Mouse (Mus musculus) liver, postnatal 0 days (tissue): ENCODE measurements at regions not wholly inside any gene's neighbourhood (a gene's known extent, or its start where the extent isn't known, plus 50 kb on each side); places are given as distances from the start of the nearest gene placed in this dataset.

ENCODE experiments used
- ATAC-seq: fragments of 200-750 bp; cut with Nextera tagmentation; 2 replicates; pipeline ENCODE4 v1.8.0; 2017; ENCODE audit warnings: mild to moderate bottlenecking, moderate library complexity
- DNase-seq: peaks from one replicate; pipeline ENCODE4 v3.0.0-alpha.2; 2016
- H3K27ac ChIP-seq: fragments of 300-500 bp; sonication (generic); 2 replicates; pipeline ENCODE4 v1.5.1; 2014; ENCODE audit warnings: antibody characterized with exemption, moderate library complexity, mild to moderate bottlenecking, low read depth
- H3K27me3 ChIP-seq: fragments of 300-500 bp; sonication (generic); 2 replicates; pipeline ENCODE4 v1.6.1; 2014; ENCODE audit warnings: low read length, control low read depth, mixed read lengths; ENCODE audit not compliant: insufficient read depth
- H3K36me3 ChIP-seq: fragments of 300-500 bp; sonication (generic); replicated peaks from 2 replicates; pipeline ENCODE4 v1.6.1; 2014; ENCODE audit warnings: mild to moderate bottlenecking, control low read depth, low read length, moderate library complexity, mixed read lengths; ENCODE audit not compliant: insufficient read depth
- H3K4me1 ChIP-seq: fragments of 300-500 bp; sonication (generic); 2 replicates; pipeline ENCODE4 v1.6.1; 2014; ENCODE audit warnings: antibody characterized with exemption, mild to moderate bottlenecking, control low read depth; ENCODE audit not compliant: insufficient read depth
- H3K4me2 ChIP-seq: fragments of 300-500 bp; sonication (generic); 2 replicates; pipeline ENCODE4 v1.6.1; 2014; ENCODE audit warnings: low read depth, mild to moderate bottlenecking, low read length, moderate library complexity, mixed read lengths
- H3K4me3 ChIP-seq: fragments of 300-500 bp; sonication (generic); 2 replicates; pipeline ENCODE4 v1.5.1; 2014; ENCODE audit warnings: low read depth, low read length
- H3K9ac ChIP-seq: fragments of 300-500 bp; sonication (generic); replicated peaks from 2 replicates; pipeline ENCODE4 v1.6.1; 2014; ENCODE audit warnings: mild to moderate bottlenecking, moderate library complexity
- H3K9me3 ChIP-seq: fragments of 300-500 bp; sonication (generic); 2 replicates; pipeline ENCODE4 v1.6.1; 2016; ENCODE audit warnings: mild to moderate bottlenecking, control low read depth, low read length, mixed read lengths
- CTCF ChIP-seq: sonication (generic); IDR thresholded peaks from 2 replicates; pipeline ENCODE4 v1.5.1; 2016; ENCODE audit warnings: antibody characterized with exemption, low read depth
- EP300 ChIP-seq: IDR thresholded peaks from 2 replicates; pipeline ENCODE4 v1.6.1; 2016; ENCODE audit warnings: antibody characterized with exemption, low read depth, mild to moderate bottlenecking
- WGBS: fragments of 180-500 bp; shearing (Covaris S2); extraction: QIAGEN DNeasy Blood & Tissue Kit; methylation state at CpG from one replicate; pipeline ENCODE4 v1.1.7; 2014; ENCODE audit not compliant: insufficient replicate concordance; 5-methylcytosine and 5-hydroxymethylcytosine counted together

GRCm38 (mm10) chr6:100109979-100110378 is 177.3 kb downstream of the Rybp start:
- ATAC-seq (peak; percentile 16; the same call in 1 of the 2 replicates), DNase-seq (peak; percentile 47)
- Histone ChIP-seq H3K36me3 (no peaks in the 10 kb centered on the region), H3K4me1 (peaks cover 19% of the 10 kb centered on the region), H3K27ac (no peak overlapping the region), H3K9ac (no peak overlapping the region), H3K9me3 (no peaks in the 10 kb centered on the region), H3K4me2 (no peak overlapping the region), H3K27me3 (no peaks in the 10 kb centered on the region), H3K4me3 (no peak overlapping the region)
- TF ChIP-seq CTCF (no peak), EP300 (no peak)
- WGBS = 28% methylated on average over 7 of the region's 7 CpGs

GRCm38 (mm10) chr6:100109351-100109750 is 177.9 kb downstream of the Rybp start:
- Histone ChIP-seq H3K4me1 (peaks cover 19% of the 10 kb centered on the region), H3K36me3 (no peaks in the 10 kb centered on the region), H3K27me3 (no peaks in the 10 kb centered on the region), H3K4me3 (no peak overlapping the region), H3K27ac (no peak overlapping the region), H3K4me2 (no peak overlapping the region), H3K9ac (no peak overlapping the region), H3K9me3 (no peaks in the 10 kb centered on the region)
- ATAC-seq (no peak), DNase-seq (no peak)
- WGBS = 58% methylated on average over 3 of the region's 3 CpGs
- TF ChIP-seq CTCF (no peak), EP300 (no peak)

GRCm38 (mm10) chr6:100107508-100107907 is 179.8 kb downstream of the Rybp start:
- H3K9me3 ChIP-seq = no peaks in the 10 kb centered on the region
- TF ChIP-seq EP300 = no peak
- TF ChIP-seq CTCF = no peak
- peaks cover 12% of the 10 kb centered on the region for H3K4me1 ChIP-seq
- H3K27ac ChIP-seq = peak overlapping the region; percentile 84; the same call in 1 of the 2 replicates
- no peak for ATAC-seq
- no peak for DNase-seq
- H3K4me3 ChIP-seq = no peak overlapping the region
- 67% methylated on average over 3 of the region's 3 CpGs for WGBS
- no peak overlapping the region for H3K9ac ChIP-seq
- no peak overlapping the region for H3K4me2 ChIP-seq
- H3K36me3 ChIP-seq = no peaks in the 10 kb centered on the region
- no peaks in the 10 kb centered on the region for H3K27me3 ChIP-seq

- ATAC-seq (peak; percentile 90), DNase-seq (no peak)
- TF ChIP-seq EP300 (no peak), CTCF (no peak)
- Histone ChIP-seq H3K9me3 (no peaks in the 10 kb centered on the region), H3K27ac (peak overlapping the region; percentile 84), H3K36me3 (no peaks in the 10 kb centered on the region), H3K4me1 (peaks cover 12% of the 10 kb centered on the region), H3K4me2 (no peak overlapping the region), H3K9ac (no peak overlapping the region; the same call in 1 of the 2 replicates), H3K4me3 (no peak overlapping the region), H3K27me3 (no peaks in the 10 kb centered on the region)
- WGBS = 64% methylated on average over 5 of the region's 5 CpGs
Observed at GRCm38 (mm10) chr6:100107066-100107465, 180.2 kb downstream of the Rybp start.

- Histone ChIP-seq H3K9ac (no peak overlapping the region), H3K36me3 (no peaks in the 10 kb centered on the region), H3K27ac (no peak overlapping the region), H3K4me2 (no peak overlapping the region), H3K9me3 (no peaks in the 10 kb centered on the region), H3K4me3 (no peak overlapping the region), H3K4me1 (peaks cover 17% of the 10 kb centered on the region), H3K27me3 (no peaks in the 10 kb centered on the region)
- no peak for ATAC-seq
- no peak for DNase-seq
- TF ChIP-seq CTCF (no peak), EP300 (no peak)
- 58% methylated on average over 4 of the region's 4 CpGs for WGBS
Observed at GRCm38 (mm10) chr6:100100565-100101133, 186.6 kb downstream of the Rybp start.

GRCm38 (mm10) chr6:100096393-100097125 is 190.7 kb downstream of the Rybp start:
- Histone ChIP-seq H3K27ac (peak overlapping the region; percentile 31; the same call in 1 of the 2 replicates), H3K36me3 (no peaks in the 10 kb centered on the region), H3K9ac (no peak overlapping the region), H3K27me3 (no peaks in the 10 kb centered on the region), H3K4me2 (no peak overlapping the region), H3K4me1 (peaks cover 17% of the 10 kb centered on the region), H3K9me3 (no peaks in the 10 kb centered on the region), H3K4me3 (no peak overlapping the region)
- WGBS = 62% methylated on average over 13 of the region's 13 CpGs
- TF ChIP-seq EP300 = no peak
- TF ChIP-seq CTCF = no peak
- ATAC-seq (peak; percentile 86), DNase-seq (peak; percentile 40)
